Mouse (Mus musculus) liver, embryonic 11.5 days (tissue): Measurements from ENCODE around the gene Phf10. TPM values are rescaled to one million over a fixed set of nuclear protein-coding genes. Genes with fewer than 3 reads are reported as not detected.
"Not testable (repeated sequence)": the region's sequence is repeated elsewhere in the genome, so short reads cannot be mapped to it uniquely, and the experiment has no call there.

Source experiments
- ATAC-seq: fragments of 200-750 bp; cut with Nextera tagmentation; replicated peaks from 2 replicates; pipeline ENCODE4 v1.8.0; 2017; ENCODE audit warnings: moderate number of reproducible peaks, mild to moderate bottlenecking, moderate TSS enrichment, moderate library complexity; ENCODE audit not compliant: low FRiP score
- DNase-seq: peaks from one replicate; pipeline ENCODE4 v3.0.0-alpha.2; 2017; ENCODE audit warnings: low spot score
- H3K27ac ChIP-seq: fragments of 300-500 bp; sonication (generic); 2 replicates; pipeline ENCODE4 v1.5.1; 2014; ENCODE audit warnings: mild to moderate bottlenecking, low read depth, low read length, control low read depth
- H3K27me3 ChIP-seq: fragments of 300-500 bp; sonication (generic); replicated peaks from 2 replicates; pipeline ENCODE4 v1.6.1; 2014; ENCODE audit warnings: low read length, mixed read lengths; ENCODE audit not compliant: control insufficient read depth, insufficient read depth
- H3K36me3 ChIP-seq: fragments of 300-500 bp; sonication (generic); 2 replicates; pipeline ENCODE4 v1.6.1; 2014; ENCODE audit warnings: mild to moderate bottlenecking, low read length, moderate library complexity, mixed read lengths; ENCODE audit not compliant: control insufficient read depth, insufficient read depth
- H3K4me1 ChIP-seq: fragments of 300-500 bp; sonication (generic); replicated peaks from 2 replicates; pipeline ENCODE4 v1.6.1; 2014; ENCODE audit warnings: low read length, mixed read lengths; ENCODE audit not compliant: control insufficient read depth, insufficient read depth
- H3K4me2 ChIP-seq: fragments of 300-500 bp; sonication (generic); 2 replicates; pipeline ENCODE4 v1.6.1; 2014; ENCODE audit warnings: mild to moderate bottlenecking, control low read depth, moderate library complexity
- H3K4me3 ChIP-seq: fragments of 300-500 bp; sonication (generic); 2 replicates; pipeline ENCODE4 v1.5.1; 2014; ENCODE audit warnings: low read depth, low read length, control low read depth
- H3K9ac ChIP-seq: fragments of 300-500 bp; sonication (generic); 2 replicates; pipeline ENCODE4 v1.6.1; 2014; ENCODE audit warnings: low read depth, low read length, control low read depth
- H3K9me3 ChIP-seq: fragments of 300-500 bp; sonication (generic); 2 replicates; pipeline ENCODE4 v1.6.1; 2016; ENCODE audit warnings: low read length, inconsistent platforms, mixed read lengths; ENCODE audit not compliant: control insufficient read depth
- WGBS: fragments of 180-500 bp; shearing (Covaris S2); extraction: QIAGEN DNeasy Blood & Tissue Kit; methylation state at CpG from one replicate; pipeline ENCODE4 v1.1.7; 2014; 5-methylcytosine and 5-hydroxymethylcytosine counted together
- polyA plus RNA-seq: library from polyadenylated mRNA; unstranded; fragments of >200 nt; fragmentation: Nextera tagmentation; extraction: Ambion mirVana; gene quantifications from 2 replicates; pipeline ENCODE4 v1.2.1, GENCODE M21; 2014

Gene Phf10
- polyA plus RNA-seq, 1 experiment from 2014 or later = 137 TPM

GRCm38 (mm10) chr17:14949161-14949827, 11.8 kb downstream of the Phf10 start:
- 85% methylated on average over 7 of the region's 7 CpGs for WGBS
- peaks cover 3% of the 10 kb centered on the region for H3K4me1 ChIP-seq
- H3K9me3 ChIP-seq = no peaks in the 10 kb centered on the region
- DNase-seq = no peak
- no peak overlapping the region for H3K4me2 ChIP-seq
- ATAC-seq = no peak
- H3K27me3 ChIP-seq = no peaks in the 10 kb centered on the region
- H3K36me3 ChIP-seq = peaks cover 39% of the 10 kb centered on the region
- no peak overlapping the region for H3K9ac ChIP-seq
- no peak overlapping the region for H3K27ac ChIP-seq
- no peak overlapping the region for H3K4me3 ChIP-seq

DNA sequence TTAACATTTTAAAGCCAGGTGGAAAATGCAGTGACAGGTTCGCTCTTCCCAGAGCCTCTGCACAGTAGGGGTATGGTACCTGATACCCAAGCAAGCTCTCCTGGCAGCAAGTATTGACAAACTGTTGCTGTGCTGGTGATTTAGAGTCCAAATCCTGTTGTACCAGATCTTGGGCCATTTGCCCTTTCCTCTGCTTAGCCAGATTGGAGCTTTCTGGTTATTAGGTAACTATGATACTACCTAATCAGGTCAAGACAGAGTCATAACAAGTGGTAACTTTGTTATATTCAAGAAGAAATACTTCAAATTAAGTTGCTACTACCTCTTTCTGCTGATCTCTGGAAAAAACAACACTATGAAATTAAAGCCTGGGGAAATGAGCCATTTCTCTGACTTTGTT, 16.5 kb downstream of the Phf10 start:
- peaks cover 6% of the 10 kb centered on the region for H3K4me1 ChIP-seq
- H3K9me3 ChIP-seq = no peaks in the 10 kb centered on the region
- no peak overlapping the region for H3K27ac ChIP-seq
- 73% methylated on average over 1 of the region's 1 CpGs for WGBS
- ATAC-seq = no peak
- no peak overlapping the region for H3K9ac ChIP-seq
- no peak overlapping the region; the same call in 1 of the 2 replicates for H3K4me3 ChIP-seq
- H3K36me3 ChIP-seq = peaks cover 13% of the 10 kb centered on the region
- H3K27me3 ChIP-seq = no peaks in the 10 kb centered on the region
- H3K4me2 ChIP-seq = peak overlapping the region; percentile 84
- no peak for DNase-seq

GRCm38 (mm10) chr17:14943729-14944059, 17.4 kb downstream of the Phf10 start:
- peak; percentile 27 for ATAC-seq
- DNase-seq = no peak
- peak overlapping the region; percentile 84 for H3K4me2 ChIP-seq
- no peaks in the 10 kb centered on the region for H3K27me3 ChIP-seq
- peaks cover 11% of the 10 kb centered on the region; the same call in 1 of the 2 replicates for H3K36me3 ChIP-seq
- H3K9ac ChIP-seq = peak overlapping the region; percentile 77
- H3K9me3 ChIP-seq = no peaks in the 10 kb centered on the region
- H3K27ac ChIP-seq = peak overlapping the region; percentile 27; the same call in 1 of the 2 replicates
- H3K4me1 ChIP-seq = peaks cover 6% of the 10 kb centered on the region
- 16% methylated on average over 16 of the region's 16 CpGs for WGBS
- H3K4me3 ChIP-seq = peak overlapping the region; percentile 81

- DNase-seq (peak; percentile 98), ATAC-seq (peak; percentile 96)
- H3K9ac ChIP-seq = peak within 1 kb of the TSS; percentile 77
- WGBS = under 1% methylated on average over 53 of the region's 54 CpGs
- no peaks in the 10 kb centered on the region for H3K27me3 ChIP-seq
- peak within 1 kb of the TSS; percentile 62; the same call in 1 of the 2 replicates for H3K27ac ChIP-seq
- peak within 1 kb of the TSS; percentile 84 for H3K4me2 ChIP-seq
- peaks cover 11% of the 10 kb centered on the region; the same call in 1 of the 2 replicates for H3K36me3 ChIP-seq
- H3K9me3 ChIP-seq = no peaks in the 10 kb centered on the region
- H3K4me1 ChIP-seq = peaks cover 6% of the 10 kb centered on the region
- H3K4me3 ChIP-seq = peak within 1 kb of the TSS; percentile 81
These were observed 17.9 kb downstream of the Phf10 start, which contains the start of the genes Wdr27 and 1600012H06Rik for GRCm38 (mm10) chr17:14943009-14943728. Gene Wdr27, minus strand, starts transcription at chr17:14943158. Gene 1600012H06Rik, plus strand, starts transcription at chr17:14943184.

DNA sequence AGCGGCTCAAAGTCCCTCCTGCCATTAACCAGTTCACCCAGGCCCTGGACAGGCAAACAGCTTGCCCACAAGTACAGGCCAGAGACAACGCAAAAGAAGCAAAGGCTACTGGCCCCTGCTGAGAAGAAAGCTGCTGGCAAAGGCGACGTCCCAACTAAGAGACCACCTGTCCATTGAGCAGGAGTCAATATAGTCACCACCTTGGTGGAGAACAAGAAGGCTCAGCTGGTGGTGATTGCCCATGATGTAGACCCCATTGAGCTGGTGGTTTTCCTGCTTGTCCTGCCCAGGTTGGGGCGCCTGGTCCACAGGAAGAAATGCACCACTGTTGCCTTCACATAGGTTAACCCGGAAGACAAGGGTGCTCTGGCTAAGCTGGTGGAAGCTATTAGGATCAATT, 18.9 kb downstream of the Phf10 start:
- not testable (repeated sequence) for H3K9ac ChIP-seq, ATAC-seq, H3K4me1 ChIP-seq, H3K27ac ChIP-seq, H3K27me3 ChIP-seq, H3K9me3 ChIP-seq, DNase-seq
- H3K4me2 ChIP-seq = peak overlapping the region; percentile 84
- 63% methylated on average over 6 of the region's 6 CpGs for WGBS
- peaks cover 11% of the 10 kb centered on the region; the same call in 1 of the 2 replicates for H3K36me3 ChIP-seq
- H3K4me3 ChIP-seq = peak overlapping the region; percentile 81

- ATAC-seq (no peak), DNase-seq (no peak)
- WGBS = 60% methylated on average over 5 of the region's 5 CpGs
- Histone ChIP-seq H3K4me2 (no peak overlapping the region), H3K4me3 (no peak overlapping the region), H3K27me3 (no peaks in the 10 kb centered on the region), H3K27ac (no peak overlapping the region), H3K36me3 (no peaks in the 10 kb centered on the region), H3K9me3 (no peaks in the 10 kb centered on the region), H3K4me1 (no peaks in the 10 kb centered on the region), H3K9ac (no peak overlapping the region)
These were observed 25.1 kb downstream of the Phf10 start for GRCm38 (mm10) chr17:14935841-14936605.

DNA sequence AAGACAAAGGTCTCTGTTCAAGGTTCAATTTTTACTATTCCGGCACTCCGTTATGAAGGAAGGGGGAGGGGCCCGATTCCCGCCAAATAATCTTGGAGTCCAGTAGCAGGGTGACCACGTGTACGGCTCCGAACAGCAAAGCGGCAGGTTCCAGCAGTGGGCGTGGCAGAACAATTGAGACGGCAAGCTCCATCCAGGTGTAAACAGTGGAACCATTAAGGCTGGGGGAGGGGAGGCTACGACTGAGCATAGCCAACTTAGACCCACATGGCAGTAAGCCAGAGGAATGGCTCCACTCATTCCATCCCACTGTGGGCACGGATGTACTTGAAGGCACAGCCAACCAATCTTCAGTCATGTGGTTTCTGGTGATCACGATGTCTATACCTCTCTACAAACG, 25.8 kb downstream of the Phf10 start:
- not testable (repeated sequence) for H3K36me3 ChIP-seq, ATAC-seq
- WGBS = 78% methylated on average over 13 of the region's 14 CpGs

GRCm38 (mm10) chr17:14931469-14931868, 29.6 kb downstream of the Phf10 start:
- Histone ChIP-seq H3K9ac (no peak overlapping the region), H3K4me2 (no peak overlapping the region), H3K27me3 (no peaks in the 10 kb centered on the region), H3K4me1 (no peaks in the 10 kb centered on the region), H3K9me3 (no peaks in the 10 kb centered on the region), H3K27ac (no peak overlapping the region), H3K36me3 (no peaks in the 10 kb centered on the region), H3K4me3 (no peak overlapping the region)
- WGBS = 65% methylated on average over 5 of the region's 5 CpGs
- ATAC-seq (no peak), DNase-seq (no peak)

More for the DNA sequence above, 25.8 kb downstream of the Phf10 start:
- H3K4me3 ChIP-seq, H3K9me3 ChIP-seq, H3K27me3 ChIP-seq, H3K4me1 ChIP-seq, H3K9ac ChIP-seq, H3K27ac ChIP-seq, H3K4me2 ChIP-seq, DNase-seq: not testable (repeated sequence)
